Mouse (Mus musculus) neural tube, embryonic 10.5 days (tissue): ENCODE measurements around the gene Scd2.
A peak's percentile ranks its signal among the peaks of the same experiment; 100 is the strongest.
"Not testable (repeated sequence)": the region's sequence is repeated elsewhere in the genome, so short reads cannot be mapped to it uniquely, and the experiment has no call there.

Experiments used
- DNase-seq: peaks from one replicate; pipeline ENCODE4 v3.0.0-alpha.2; 2017; ENCODE audit warnings: low spot score; ENCODE audit errors: extremely low spot score

The Scd2 gene

DNA sequence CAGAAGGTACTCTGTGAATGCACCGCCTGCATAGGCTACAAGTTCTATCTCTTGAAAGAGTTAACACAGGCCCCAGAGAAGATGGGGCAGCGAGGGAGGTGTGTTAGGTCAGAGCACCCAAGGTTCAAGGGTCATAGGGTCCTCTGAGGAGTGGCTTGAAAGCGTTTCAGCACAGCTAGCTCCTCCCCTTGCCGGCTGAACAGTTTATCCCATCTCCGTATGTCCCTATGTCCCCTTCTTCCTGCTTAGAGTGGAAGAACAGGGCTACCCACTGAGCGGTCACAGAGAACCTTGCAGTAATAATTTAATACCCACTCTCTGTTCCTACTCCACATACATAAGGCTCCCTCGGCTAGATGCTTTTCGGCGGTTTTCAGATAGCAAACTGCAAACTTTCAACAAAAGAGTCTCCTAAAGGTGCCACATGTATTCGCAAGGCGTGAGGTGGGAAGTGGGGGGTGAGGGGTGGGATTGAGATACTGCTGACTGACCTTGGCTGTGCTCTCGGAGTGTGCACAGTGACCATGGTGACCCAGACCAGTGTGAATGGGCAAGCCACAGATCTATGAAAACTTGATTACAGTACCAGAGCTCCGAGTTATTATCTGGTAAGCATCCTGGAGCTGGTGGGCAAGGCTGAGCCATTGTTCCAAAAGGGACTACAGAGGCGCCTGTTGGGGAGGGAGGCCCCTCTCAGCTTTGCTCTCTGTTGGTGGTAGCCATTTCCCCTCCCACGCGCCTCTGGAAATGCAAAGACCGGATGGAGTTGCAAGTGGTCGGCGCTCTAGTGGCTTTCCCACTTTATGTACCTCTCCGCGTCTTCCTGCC, at the start of gene Scd2:
Scd2 (plus strand) TSS at position 734 of the 828 bp plus-strand sequence.
- DNase-seq = no peak

DNA sequence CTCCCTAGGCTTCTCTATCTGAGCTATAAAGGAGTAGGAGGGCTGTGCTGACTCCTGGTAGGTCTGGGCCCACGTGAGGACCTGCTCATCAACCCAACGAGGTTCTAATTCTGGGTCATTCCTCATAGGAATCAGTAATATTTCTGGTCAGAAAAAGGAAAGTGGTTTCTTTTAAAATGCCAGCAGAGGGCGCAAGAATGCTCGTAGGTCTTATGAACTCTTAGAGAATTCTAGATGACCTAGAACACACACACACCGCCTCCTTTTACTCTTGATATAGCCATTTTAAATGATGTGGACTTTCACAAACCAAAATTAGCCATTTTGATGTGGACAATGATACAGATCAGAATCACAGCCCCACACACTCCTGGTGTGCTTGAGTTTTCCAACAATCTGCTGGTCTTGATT, 47.7 kb upstream of the Scd2 start:
- no peak for DNase-seq

DNA sequence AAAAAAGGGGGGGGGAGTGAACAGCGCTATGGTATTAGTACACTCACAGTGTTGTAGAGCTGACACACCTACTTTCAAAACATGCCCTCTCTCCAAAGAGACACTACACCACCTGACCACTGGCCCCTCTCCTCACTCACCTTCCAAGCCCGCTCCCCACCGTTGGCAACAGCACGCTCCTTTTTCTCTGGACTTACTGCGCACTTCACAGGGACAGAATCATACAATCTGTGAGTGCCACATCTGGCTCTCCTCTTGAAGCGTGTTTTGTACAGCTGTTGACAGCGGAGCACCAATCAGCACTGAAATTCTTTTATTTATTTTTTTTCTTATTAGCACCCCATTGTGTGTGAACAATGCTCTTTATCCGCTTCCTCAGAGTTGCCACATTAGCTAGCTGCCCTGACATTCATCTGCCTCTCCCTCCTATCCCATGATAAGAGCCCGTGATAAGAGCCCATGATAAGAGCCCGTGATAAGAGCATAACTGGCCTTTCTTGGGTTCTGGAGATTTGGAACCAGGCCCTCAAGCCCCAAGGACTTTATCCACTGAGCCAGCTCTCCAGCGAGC, 47.0 kb upstream of the Scd2 start:
- DNase-seq = no peak

DNA sequence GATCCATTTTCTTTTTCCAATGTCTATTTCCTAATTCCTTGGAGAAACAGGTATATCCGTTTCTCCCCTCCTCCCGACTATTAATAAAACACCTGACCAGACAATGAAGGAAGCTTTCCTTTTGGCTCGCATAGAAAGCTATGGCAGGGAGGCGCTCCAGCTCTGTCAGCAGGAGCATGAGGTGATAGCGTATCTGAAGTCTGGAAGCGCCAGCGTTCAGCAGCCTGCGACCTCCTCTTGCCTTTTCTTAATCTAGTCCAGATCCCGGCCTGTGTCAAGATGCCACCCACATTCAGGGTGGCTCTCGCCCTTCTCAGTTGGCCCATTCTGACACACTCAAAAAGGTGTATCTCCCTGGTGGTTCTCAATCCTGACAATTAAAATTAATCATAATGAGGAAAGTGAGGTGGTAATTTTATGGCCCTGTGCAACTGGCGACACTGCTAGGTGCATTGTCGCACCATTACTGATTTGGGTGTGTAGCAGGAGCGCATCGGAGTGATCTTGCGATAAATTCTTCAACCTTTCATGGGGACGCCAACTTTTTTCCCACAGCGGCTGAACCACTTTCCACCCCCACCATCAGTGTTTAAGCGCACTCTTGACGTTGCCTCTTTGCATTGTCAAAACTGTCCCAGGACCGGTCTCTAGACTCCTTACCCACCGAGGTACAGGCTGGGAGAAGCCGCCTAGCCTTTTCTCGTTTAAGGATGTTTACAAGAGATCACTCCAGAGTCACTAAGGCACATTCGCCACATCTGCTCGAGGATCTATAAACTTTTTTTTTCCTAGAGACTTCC, 46.0 kb upstream of the Scd2 start:
- peak; percentile 59 for DNase-seq

DNA sequence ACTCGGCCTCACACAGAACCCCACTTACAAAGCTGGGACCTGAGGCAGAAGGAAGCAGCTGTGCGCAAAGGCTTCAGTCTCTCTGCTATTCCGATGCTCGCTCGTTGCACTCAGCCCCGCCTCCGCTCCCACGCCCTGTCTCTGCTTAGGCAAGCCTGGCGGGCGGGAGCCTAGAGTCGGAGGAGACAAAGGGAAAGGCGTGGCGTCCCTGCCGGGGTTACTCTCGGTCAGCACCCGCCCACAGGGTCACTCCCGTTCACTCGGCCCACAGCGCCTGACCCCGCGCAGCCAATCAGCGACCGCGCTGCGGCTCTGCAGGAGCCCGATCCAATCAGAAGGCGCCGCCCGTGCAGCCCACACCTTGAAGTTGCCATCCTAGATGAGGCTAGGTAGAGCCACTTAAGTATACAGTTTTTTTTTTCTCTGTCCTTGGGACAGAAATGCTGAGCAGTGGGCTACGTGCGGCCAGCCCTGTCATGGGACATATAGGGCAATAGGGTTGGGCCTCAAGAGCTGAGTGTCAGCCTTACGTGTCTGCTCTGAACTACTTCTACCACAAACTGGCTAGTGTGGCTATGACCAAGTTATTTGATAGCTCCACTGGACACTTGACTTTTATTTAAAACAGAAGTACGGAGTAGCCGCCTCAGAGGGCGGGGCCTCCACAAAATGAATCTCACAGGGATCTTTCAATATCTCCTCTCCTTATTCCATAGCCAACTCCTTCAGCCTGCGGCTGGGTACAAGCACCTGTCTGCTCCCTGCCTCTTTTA, 45.2 kb upstream of the Scd2 start:
- DNase-seq = peak; percentile 97

DNA sequence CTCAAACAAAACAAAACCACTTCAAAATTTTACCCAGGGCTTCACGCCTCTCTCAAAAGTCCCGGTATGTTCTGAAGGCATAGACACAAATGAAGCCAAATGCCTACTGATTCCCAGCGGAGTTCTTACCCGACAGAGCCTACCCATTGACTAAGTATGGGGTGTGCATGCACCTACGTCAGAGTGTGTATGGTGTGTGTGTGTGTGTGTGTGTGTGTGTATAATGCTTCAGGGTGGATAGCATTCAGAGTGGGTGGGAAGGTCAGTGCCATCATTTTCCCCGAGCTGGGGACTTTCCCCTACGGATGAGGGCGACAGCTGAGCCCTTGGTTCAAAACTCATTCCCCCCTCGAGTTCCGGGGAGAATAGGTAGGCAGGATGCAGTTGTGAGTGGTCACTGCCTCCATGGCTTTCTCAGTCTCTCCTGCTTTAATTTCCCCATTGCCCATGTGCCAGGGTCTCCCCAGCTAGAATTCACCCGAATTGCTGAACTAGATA, 44.6 kb upstream of the Scd2 start:
- no peak for DNase-seq

DNA sequence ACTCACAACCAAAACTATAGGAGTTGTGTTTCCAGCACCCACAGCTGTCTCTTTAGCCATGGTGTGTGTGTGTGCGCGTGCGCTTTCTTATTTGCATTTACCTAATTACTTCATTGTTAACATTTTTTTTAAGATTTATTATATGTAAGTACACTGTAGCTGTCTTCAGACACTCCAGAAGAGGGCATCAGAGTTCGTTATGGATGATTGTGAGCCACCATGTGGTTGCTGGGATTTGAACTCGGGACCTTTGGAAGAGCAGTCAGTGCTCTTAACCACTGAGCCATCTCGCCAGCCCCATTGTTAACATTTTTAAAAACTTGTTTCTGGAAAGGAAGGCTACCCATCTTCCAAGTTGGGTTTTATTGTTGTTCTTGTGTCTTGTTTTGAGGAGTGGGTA, 42.3 kb upstream of the Scd2 start:
- not testable (repeated sequence) for DNase-seq

DNA sequence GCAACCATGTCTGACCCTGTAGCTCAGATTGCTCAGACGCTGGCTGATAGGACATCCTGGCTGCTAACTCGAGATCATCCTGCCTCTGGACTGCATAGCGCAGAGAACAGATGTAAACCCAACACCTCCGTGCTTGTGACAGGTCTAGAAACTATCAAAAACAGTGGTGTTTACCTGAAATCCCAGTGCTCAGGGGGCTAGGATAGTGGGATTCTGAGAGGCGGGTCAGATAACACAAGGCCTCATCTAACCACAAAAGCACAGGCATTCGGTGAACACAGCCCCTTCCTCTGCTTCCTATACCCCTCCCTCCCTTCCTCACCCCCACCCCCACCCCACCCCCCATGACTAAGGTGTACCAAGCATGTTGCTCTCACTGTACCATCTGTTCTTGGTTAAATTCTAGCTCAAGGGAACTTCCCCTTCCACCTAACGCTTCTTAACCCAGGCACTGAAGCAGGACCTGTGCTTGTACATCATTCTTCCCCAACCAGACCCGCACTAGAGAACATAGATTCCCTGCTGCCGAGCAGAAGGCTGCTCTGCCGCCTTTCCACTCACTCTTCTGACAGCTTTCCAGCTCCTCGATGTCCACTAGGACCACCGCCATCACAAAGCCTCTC, 41.4 kb upstream of the Scd2 start:
- DNase-seq = no peak

DNA sequence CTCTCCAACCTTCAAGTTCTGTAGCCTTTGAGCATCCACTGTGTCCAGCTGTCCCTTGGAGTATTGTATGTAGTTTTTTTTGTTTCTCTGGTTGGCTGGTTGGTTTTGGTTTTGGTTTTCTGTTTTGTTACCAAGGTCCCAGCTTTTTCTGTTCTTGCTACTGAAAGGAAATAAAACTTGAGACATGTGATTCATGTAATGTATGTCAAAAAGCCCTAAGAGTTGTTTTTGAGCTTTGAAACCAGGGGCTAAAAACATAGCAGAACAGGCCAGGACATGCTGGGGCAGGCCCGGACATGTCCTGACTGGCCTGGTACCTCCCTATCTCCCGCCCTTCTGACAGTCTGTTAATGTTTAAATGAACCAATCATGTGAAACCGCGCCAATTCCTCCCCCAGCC, 39.4 kb upstream of the Scd2 start:
- DNase-seq = not testable (repeated sequence)

DNA sequence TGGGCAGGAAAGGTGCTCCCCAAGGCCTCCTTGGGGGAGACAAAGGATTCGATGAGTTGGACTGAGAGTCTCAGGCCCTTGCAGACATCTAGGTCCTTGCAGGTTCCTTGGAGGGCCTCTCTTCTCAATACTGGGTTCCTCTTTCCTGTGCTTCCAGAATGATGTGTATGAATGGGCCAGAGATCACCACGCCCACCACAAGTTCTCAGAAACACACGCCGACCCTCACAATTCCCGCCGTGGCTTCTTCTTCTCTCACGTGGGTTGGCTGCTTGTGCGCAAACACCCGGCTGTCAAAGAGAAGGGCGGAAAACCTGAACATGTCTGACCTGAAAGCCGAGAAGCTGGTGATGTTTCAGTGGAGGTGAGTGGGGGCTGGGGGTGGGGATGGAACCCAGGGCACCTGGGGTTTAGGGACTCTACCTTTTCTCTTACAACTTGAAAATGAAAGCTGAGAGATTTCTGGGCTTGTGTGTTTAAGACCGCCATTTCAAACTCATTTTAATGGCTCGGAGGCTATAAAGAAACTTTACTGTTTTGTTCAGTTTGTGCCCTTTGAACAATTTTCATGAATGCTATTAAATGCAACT, 36.0 kb upstream of the Scd2 start:
- DNase-seq = no peak

DNA sequence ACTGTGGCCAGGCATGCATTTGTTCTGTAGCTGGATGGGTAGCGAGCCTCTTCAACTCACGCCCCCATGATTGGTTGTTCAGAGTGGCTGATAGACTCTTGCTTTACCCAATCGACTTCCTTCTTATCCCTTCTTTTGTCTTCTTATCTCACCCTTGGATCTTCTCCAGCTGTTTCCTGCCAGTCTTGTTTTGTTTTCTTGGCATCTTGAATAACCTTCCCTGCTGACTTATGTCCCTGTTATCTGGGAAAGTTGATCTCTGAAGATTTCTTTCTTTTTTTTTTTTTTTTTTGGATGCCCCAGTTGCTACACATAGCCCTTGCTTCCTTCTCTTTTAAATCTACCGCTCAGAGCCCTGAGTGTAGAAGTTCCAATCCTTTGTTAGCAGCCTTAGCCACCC, 34.0 kb upstream of the Scd2 start:
- DNase-seq = no peak

DNA sequence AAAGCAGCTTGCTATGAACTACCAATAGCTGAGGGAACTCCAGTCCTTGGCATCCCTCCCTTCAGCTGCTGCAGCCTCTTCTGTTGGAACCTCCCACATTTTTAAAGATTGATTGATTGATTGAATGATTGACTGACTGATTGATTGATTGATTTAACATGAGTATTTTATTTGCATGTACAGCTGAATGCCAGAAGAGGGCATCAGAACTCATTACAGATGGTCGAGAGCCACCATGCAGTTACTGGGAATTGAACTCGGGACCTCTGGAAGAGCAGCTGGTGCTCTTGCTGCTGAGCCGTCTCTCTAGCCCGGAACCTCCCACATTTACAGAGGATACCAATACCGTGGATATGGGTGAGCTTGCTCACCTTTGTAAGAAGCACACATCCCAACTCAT, 33.0 kb upstream of the Scd2 start:
- no peak for DNase-seq

DNA sequence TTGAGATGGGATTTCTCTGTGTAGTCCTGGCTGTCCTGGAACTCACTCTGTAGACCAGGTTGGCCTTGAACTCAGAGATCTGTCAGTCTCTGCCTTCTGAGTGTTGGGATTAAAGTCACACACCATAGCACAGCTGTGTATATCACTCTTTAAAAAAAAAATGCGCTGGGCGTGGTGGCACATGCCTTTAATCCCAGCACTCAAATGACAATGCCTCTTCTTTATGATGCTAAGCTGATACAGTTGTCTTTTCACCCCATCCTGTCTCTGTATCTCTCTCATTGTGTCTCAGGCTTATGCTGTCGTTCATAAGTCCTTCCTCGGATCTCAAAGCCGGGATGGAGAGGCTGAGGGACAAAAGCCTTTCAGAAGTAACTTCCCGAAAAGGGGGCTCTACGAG, 31.7 kb upstream of the Scd2 start:
- no peak for DNase-seq

DNA sequence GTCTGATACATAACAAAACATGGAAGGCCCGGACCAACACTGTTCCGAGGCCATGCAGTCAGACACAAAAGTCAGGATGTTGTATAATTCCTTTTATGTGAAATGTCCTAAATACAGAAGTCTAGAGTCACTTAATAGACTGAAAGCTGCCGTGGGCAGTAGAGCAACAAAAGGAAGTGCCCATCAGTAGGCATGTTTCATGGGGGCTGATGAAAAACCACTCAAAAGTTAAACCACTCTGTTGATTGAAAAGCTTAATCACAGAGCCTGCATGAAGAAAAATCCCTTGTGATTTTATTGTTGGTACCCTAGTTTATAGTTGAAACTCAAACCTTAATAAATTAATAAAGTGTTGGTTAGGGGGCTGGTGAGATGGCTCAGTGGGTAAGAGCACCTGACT, 29.9 kb upstream of the Scd2 start:
- no peak for DNase-seq

DNA sequence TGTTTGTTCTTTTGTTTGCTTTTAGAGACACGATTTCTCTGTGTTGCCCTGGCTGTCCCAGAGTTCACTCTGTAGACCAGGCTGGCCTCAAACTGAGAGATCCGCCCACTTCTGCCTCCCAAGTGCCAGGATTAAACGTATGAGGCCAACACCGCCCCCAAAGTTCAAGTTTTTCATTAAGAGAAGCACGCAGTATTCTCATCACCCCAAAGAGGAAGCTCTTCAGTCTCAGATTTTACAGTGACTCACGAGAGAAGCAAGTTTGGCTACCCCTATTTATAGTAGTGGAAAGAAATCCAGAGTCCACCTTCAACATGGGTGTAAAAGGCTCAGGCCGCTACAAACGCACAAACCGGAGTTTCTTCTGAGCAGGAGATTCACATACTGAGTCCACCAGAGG, 29.2 kb upstream of the Scd2 start:
- no peak for DNase-seq

DNA sequence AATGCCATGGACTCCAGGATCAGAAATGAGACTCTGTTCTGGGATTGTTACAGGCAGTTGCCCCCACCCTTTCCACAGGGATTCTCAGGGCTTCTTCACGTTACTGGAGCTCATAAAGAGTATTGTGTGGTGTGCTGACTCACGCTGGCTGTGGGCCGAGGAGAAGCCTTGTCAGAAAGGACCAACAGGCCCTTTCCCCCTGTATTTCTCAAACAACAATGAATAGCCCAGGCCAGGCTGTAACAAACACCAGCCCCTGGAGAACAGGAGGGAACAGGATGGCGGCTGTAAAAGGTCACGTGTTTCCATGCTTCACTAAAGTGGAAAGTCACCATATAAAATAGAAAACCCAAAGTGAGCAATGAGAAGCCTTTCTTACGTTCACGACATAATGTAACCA, 28.2 kb upstream of the Scd2 start:
- DNase-seq = peak; percentile 37

DNA sequence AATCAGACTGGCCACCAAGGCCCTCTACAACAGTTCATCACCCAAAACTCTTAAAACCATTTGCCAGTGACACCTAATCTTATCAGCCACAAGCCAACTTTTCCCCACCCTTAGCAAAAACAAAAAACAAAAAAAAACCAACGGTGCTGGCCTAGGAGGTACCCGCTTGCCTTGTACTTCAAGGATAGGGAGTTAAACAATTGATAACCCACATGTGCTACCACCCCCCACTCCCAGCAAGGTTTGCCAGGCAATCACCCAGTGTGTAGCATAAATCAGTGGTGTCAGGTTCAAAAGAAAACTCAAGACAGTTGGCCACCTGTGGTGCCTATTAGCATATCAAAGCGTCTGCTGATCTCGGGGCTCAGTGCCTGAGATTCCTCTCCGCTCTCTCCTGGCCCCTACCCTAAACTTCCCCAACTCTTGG, 27.6 kb upstream of the Scd2 start:
- peak; percentile 45 for DNase-seq

DNA sequence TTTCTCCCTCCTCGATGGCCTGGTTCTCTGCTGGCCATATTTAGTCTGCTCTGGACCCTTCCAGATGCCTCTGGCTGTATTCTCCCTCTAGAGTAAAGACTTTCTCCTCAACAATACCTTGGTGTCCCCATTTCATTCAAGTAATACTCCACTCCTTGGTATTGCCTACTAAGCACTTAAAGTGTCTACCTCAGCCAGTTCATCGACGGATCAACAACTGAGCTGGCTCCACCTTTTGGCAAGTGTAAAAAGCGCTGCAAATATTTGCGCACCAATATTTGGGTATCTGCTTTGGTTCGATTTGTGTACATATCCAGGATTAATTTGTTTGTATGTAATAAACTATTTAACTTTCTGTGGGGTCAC, 27.0 kb upstream of the Scd2 start:
- no peak for DNase-seq

DNA sequence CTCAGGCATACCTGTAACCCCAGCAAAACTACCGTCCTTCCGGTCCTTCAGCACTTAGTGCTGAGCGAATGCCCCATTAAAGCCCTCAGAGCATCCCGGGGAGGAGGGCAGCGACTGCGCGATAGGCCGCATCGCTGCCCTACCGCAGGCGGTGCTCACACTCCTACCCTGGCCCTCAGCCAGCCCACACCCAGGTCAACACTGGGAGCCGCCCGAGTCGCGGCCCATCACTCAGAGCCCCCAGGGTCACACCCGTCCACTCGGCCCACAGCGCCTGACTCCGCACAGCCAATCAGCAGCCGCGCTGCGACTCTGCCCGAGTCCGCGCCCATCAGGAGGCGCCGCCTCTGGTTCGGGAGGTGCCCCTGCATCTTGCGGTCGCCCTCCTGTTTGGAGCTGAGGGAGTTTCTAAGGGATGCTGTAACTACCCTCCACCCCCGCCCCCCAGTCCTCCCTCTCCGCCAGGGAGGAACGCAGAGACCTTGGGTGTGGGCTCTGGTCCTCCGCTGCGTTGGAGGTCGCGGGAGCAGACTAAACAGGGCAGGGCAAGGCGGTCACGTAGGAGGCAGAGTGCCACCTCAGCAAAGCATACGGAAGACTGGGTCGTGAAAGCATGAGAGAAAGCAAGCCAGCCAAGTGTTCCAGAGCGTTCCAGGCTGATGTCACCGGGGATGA, 26.5 kb upstream of the Scd2 start:
- peak; percentile 95 for DNase-seq

DNA sequence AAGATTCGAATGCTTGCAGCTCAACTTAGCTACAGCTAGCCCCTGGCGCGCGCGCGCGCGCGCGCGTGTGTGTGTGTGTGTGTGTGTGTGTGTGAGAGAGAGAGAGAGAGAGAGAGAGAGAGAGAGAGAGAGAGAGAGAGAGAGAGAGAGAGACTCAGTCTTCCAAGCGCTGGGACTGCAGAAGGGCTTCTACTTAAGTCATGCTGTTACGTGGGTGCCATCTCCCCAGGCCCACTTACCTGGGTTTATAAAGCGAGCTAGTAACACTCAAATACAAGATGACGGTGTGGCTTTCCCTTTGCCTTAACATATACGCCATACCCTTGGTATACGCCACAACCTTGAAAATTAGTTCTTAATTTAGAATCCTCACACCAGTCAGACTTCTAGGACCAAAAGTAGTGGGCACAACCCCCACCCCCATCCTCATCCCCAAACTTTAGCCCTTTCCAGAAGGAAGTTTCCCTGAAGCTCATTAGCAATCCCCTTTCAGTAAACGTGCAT, 25.9 kb upstream of the Scd2 start:
- DNase-seq = no peak
